Mouse (Mus musculus) midbrain, embryonic 15.5 days (tissue): ENCODE data around the gene Grwd1. TPM values are rescaled to one million over a fixed set of nuclear protein-coding genes. Genes with fewer than 3 reads are reported as not detected.

ENCODE experiments used
- ATAC-seq: fragments of 200-750 bp; cut with Nextera tagmentation; replicated peaks from 2 replicates; pipeline ENCODE4 v1.8.0; 2017; ENCODE audit warnings: moderate TSS enrichment
- H3K27ac ChIP-seq: fragments of 300-500 bp; sonication (generic); 2 replicates; pipeline ENCODE4 v1.5.1; 2015; ENCODE audit warnings: mild to moderate bottlenecking, inconsistent platforms
- H3K27me3 ChIP-seq: fragments of 300-500 bp; sonication (generic); replicated peaks from 2 replicates; pipeline ENCODE4 v1.6.1; 2015; ENCODE audit warnings: inconsistent platforms
- H3K36me3 ChIP-seq: fragments of 300-500 bp; sonication (generic); replicated peaks from 2 replicates; pipeline ENCODE4 v1.6.1; 2015; ENCODE audit warnings: inconsistent platforms
- H3K4me1 ChIP-seq: fragments of 300-500 bp; sonication (generic); 2 replicates; pipeline ENCODE4 v1.6.1; 2015; ENCODE audit warnings: inconsistent platforms
- H3K4me2 ChIP-seq: fragments of 300-500 bp; sonication (generic); 2 replicates; pipeline ENCODE4 v1.6.1; 2015; ENCODE audit warnings: inconsistent platforms, mild to moderate bottlenecking, moderate library complexity
- H3K4me3 ChIP-seq: fragments of 300-500 bp; sonication (generic); 2 replicates; pipeline ENCODE4 v1.5.1; 2015; ENCODE audit warnings: mild to moderate bottlenecking, inconsistent platforms
- H3K9ac ChIP-seq: fragments of 300-500 bp; sonication (generic); 2 replicates; pipeline ENCODE4 v1.6.1; 2015; ENCODE audit warnings: mild to moderate bottlenecking, inconsistent platforms
- H3K9me3 ChIP-seq: fragments of 300-500 bp; sonication (generic); 2 replicates; pipeline ENCODE4 v1.6.1; 2016; ENCODE audit warnings: inconsistent platforms
- WGBS: fragments of 180-500 bp; shearing (Covaris S2); methylation state at CpG from one replicate; pipeline ENCODE4 v1.1.7; 2015; ENCODE audit warnings: mixed read lengths; 5-methylcytosine and 5-hydroxymethylcytosine counted together
- polyA plus RNA-seq: library from polyadenylated mRNA; unstranded; fragments of >200 nt; fragmentation: Nextera tagmentation; extraction: Ambion mirVana; gene quantifications from 2 replicates; pipeline ENCODE4 v1.2.1, GENCODE M21; 2015

Grwd1 gene
- polyA plus RNA-seq, 1 experiment from 2014 or later, result 44.2 TPM

- Histone ChIP-seq H3K4me2 (no peak overlapping the region), H3K9ac (no peak overlapping the region), H3K9me3 (no peaks in the 10 kb centered on the region), H3K27ac (no peak overlapping the region), H3K4me1 (peaks cover 16% of the 10 kb centered on the region), H3K36me3 (peaks cover 49% of the 10 kb centered on the region), H3K27me3 (no peaks in the 10 kb centered on the region), H3K4me3 (no peak overlapping the region)
- no peak for ATAC-seq
- WGBS, result 83% methylated on average over 14 of the region's 14 CpGs
Observed at GRCm38 (mm10) chr7:45809276-45810075, 21.3 kb downstream of the Grwd1 start.

DNA sequence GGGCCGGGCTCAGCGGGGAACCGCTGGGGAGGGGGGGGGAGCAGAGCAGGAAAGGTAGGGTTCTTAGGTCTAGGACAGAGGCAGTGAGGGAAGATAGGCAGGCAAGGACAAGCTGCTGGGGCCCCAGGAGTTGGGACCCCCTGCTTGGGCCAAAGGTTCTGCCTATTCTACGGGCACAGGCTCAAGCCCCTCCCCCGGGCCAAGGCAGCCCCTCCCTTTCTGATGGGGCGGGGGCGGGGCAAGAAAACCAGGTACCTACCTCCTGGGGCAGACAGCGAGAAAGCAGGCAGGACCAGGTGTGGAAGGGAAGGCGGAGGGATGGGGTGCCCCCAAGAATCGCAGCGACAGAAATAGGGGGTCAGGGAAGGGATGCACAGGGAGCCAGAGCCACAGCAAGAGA lies 22.3 kb downstream of the Grwd1 start:
- Histone ChIP-seq H3K9me3 (no peaks in the 10 kb centered on the region), H3K27ac (peak overlapping the region; percentile 48; the same call in 1 of the 2 replicates), H3K4me1 (peaks cover 16% of the 10 kb centered on the region), H3K27me3 (no peaks in the 10 kb centered on the region), H3K36me3 (peaks cover 52% of the 10 kb centered on the region), H3K4me3 (no peak overlapping the region), H3K4me2 (no peak overlapping the region), H3K9ac (no peak overlapping the region)
- no peak for ATAC-seq
- WGBS, result 43% methylated on average over 11 of the region's 11 CpGs

- Histone ChIP-seq H3K27me3 (no peaks in the 10 kb centered on the region), H3K9ac (no peak overlapping the region), H3K27ac (peak overlapping the region; percentile 35; the same call in 1 of the 2 replicates), H3K4me2 (no peak overlapping the region), H3K4me3 (no peak overlapping the region), H3K4me1 (peaks cover 4% of the 10 kb centered on the region; the same call in 1 of the 2 replicates), H3K9me3 (no peaks in the 10 kb centered on the region), H3K36me3 (peaks cover 50% of the 10 kb centered on the region)
- no peak for ATAC-seq
- 57% methylated on average over 5 of the region's 5 CpGs for WGBS
Observed at GRCm38 (mm10) chr7:45805941-45806340, 24.8 kb downstream of the Grwd1 start.

DNA sequence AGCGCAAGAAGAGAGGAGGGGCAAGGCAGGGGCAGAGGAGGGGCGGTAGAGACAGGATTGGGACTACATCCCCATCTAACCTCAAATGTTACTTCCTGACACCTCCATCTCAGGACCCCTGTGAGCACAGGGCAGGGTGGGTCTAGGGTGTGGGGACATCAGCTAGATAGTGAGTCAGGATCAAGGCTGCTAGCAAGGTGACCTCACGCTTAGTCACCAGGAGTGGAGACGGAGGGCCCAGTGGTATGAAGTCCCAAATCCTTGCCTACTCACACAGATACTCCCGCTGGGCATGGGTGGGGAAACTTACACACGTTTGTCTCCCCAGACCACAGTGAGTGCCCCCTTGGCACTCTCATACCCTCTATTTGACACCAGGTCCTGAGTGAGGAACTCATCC lies 28.2 kb downstream of the Grwd1 start:
- Histone ChIP-seq H3K4me3 (no peak overlapping the region), H3K9me3 (no peaks in the 10 kb centered on the region), H3K27me3 (no peaks in the 10 kb centered on the region), H3K4me1 (peaks cover 23% of the 10 kb centered on the region), H3K9ac (no peak overlapping the region), H3K36me3 (peaks cover 17% of the 10 kb centered on the region; the same call in 1 of the 2 replicates), H3K4me2 (no peak overlapping the region), H3K27ac (no peak overlapping the region)
- no peak for ATAC-seq
- 90% methylated on average over 6 of the region's 6 CpGs for WGBS

- H3K9ac ChIP-seq, result no peak overlapping the region
- no peak overlapping the region for H3K4me3 ChIP-seq
- peak overlapping the region; percentile 53 for H3K27ac ChIP-seq
- peak; percentile 50 for ATAC-seq
- peaks cover 16% of the 10 kb centered on the region; the same call in 1 of the 2 replicates for H3K36me3 ChIP-seq
- no peaks in the 10 kb centered on the region for H3K9me3 ChIP-seq
- H3K4me2 ChIP-seq, result no peak overlapping the region
- no peaks in the 10 kb centered on the region for H3K27me3 ChIP-seq
- WGBS, result 2% methylated on average over 12 of the region's 12 CpGs
- H3K4me1 ChIP-seq, result peaks cover 31% of the 10 kb centered on the region
Observed at GRCm38 (mm10) chr7:45801348-45801747, 29.4 kb downstream of the Grwd1 start.

- Histone ChIP-seq H3K4me1 (peaks cover 31% of the 10 kb centered on the region), H3K27ac (peak overlapping the region; percentile 53; the same call in 1 of the 2 replicates), H3K9ac (no peak overlapping the region), H3K27me3 (no peaks in the 10 kb centered on the region), H3K9me3 (no peaks in the 10 kb centered on the region), H3K4me2 (no peak overlapping the region), H3K36me3 (peaks cover 20% of the 10 kb centered on the region), H3K4me3 (no peak overlapping the region)
- no peak; the same call in 1 of the 2 replicates for ATAC-seq
- 25% methylated on average over 24 of the region's 25 CpGs for WGBS
Observed at GRCm38 (mm10) chr7:45800546-45801204, 30.1 kb downstream of the Grwd1 start.

GRCm38 (mm10) chr7:45800001-45800400 lies 30.7 kb downstream of the Grwd1 start:
- Histone ChIP-seq H3K27ac (no peak overlapping the region), H3K4me3 (no peak overlapping the region)
- ATAC-seq, result no peak

GRCm38 (mm10) chr7:45798931-45799330 lies 31.8 kb downstream of the Grwd1 start:
- ATAC-seq, result no peak
- no peak overlapping the region for H3K27ac ChIP-seq
- H3K27me3 ChIP-seq, result peaks cover 9% of the 10 kb centered on the region; the same call in 1 of the 2 replicates
- H3K36me3 ChIP-seq, result peaks cover 36% of the 10 kb centered on the region
- H3K9ac ChIP-seq, result no peak overlapping the region
- peaks cover 31% of the 10 kb centered on the region for H3K4me1 ChIP-seq
- H3K9me3 ChIP-seq, result no peaks in the 10 kb centered on the region
- no peak overlapping the region for H3K4me2 ChIP-seq
- WGBS, result 49% methylated on average over 7 of the region's 7 CpGs
- no peak overlapping the region for H3K4me3 ChIP-seq

More at GRCm38 (mm10) chr7:45800001-45800400, 30.7 kb downstream of the Grwd1 start:
- Histone ChIP-seq H3K4me1 (peaks cover 31% of the 10 kb centered on the region), H3K27me3 (peaks cover 3% of the 10 kb centered on the region; the same call in 1 of the 2 replicates), H3K9me3 (no peaks in the 10 kb centered on the region), H3K4me2 (no peak overlapping the region), H3K36me3 (peaks cover 26% of the 10 kb centered on the region), H3K9ac (no peak overlapping the region)
- WGBS, result 45% methylated on average over 7 of the region's 7 CpGs

GRCm38 (mm10) chr7:45798511-45798836 lies 32.3 kb downstream of the Grwd1 start:
- Histone ChIP-seq H3K4me1 (peaks cover 31% of the 10 kb centered on the region), H3K9ac (0 out of 2 replicates have a peak overlapping the region, but pooled peaks have one; percentile 16), H3K4me2 (peak overlapping the region; percentile 44), H3K4me3 (peak overlapping the region; percentile 6), H3K9me3 (no peaks in the 10 kb centered on the region), H3K27me3 (peaks cover 9% of the 10 kb centered on the region; the same call in 1 of the 2 replicates), H3K36me3 (peaks cover 38% of the 10 kb centered on the region), H3K27ac (no peak overlapping the region)
- no peak for ATAC-seq
- WGBS, result 2% methylated on average over 19 of the region's 19 CpGs

DNA sequence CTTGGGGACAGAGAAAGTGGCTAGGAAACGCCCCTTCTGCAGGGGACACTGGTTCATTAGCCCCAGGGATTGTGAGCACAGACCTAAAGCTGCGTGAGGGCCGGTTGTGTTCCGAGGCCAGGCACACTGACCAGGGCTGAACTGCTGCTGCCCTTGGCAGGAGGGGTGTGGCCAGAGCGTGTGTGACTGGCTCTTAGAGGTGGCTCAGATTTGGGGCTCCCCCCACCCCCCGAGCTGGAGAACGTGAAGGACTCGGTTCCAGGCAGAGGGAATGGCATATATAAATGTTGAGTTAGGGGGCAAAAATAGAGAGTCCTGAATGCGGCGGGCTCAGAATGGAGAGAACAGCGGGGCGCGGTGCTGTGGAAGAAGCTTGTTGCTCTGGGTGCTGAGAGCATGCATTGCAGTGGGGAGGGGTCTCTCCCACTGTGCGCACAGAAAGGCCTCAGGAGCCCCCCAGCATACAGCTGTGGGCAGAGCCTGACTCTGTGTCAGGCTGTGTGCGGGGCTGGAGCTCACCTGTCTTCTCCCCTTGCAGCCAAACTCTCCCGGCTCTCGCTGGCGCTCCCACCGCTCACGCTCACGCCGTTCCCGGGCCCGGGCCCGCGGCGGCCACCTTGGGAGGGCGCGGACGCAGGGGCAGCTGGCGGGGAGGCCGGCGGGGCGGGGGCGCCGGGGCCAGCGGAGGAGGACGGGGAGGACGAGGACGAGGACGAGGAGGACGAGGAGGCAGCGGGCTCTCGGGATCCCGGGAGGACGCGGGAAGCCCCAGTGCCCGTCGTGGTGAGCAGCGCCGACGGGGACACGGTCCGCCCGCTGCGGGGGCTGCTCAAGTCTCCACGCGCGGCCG lies 32.9 kb downstream of the Grwd1 start:
- WGBS, result 3% methylated on average over 59 of the region's 60 CpGs
- Histone ChIP-seq H3K9me3 (no peaks in the 10 kb centered on the region), H3K27me3 (peaks cover 9% of the 10 kb centered on the region; the same call in 1 of the 2 replicates), H3K4me1 (peaks cover 31% of the 10 kb centered on the region), H3K4me3 (peak overlapping the region; percentile 6), H3K9ac (peak overlapping the region; percentile 16; the same call in 1 of the 2 replicates), H3K4me2 (peak overlapping the region; percentile 44), H3K36me3 (peaks cover 38% of the 10 kb centered on the region), H3K27ac (no peak overlapping the region)
- no peak for ATAC-seq

DNA sequence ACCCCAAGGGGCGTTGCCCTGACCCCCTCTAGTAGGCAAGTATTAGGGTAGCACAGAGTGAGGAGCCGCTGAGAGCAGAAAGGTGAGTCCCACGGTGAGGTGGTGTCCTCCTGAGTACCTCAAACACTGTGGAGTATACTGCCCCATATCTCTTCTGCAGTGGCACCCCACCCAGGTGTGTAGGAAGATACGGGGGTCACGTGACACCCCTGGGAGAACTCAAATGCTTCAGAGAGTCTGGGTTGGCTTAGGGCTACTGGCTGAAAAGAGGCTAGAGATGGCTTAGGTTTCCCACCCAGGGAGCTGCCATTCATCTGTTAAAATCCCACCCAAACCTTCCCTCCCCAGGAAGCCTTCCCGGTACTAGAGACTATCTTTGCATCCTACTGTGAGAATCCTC lies 33.8 kb downstream of the Grwd1 start:
- H3K4me2 ChIP-seq, result no peak overlapping the region
- H3K4me3 ChIP-seq, result no peak overlapping the region
- H3K36me3 ChIP-seq, result peaks cover 39% of the 10 kb centered on the region

More for the DNA sequence above, 33.8 kb downstream of the Grwd1 start:
- whole genome bisulfite sequencing, result 46% methylated on average over 6 of the region's 6 CpGs
- ATAC-seq, result no peak
- Histone ChIP-seq H3K27ac (no peak overlapping the region), H3K4me1 (peaks cover 31% of the 10 kb centered on the region), H3K9me3 (no peaks in the 10 kb centered on the region), H3K9ac (peak overlapping the region; percentile 13; the same call in 1 of the 2 replicates), H3K27me3 (peaks cover 9% of the 10 kb centered on the region; the same call in 1 of the 2 replicates)
